29 mouse cellular contexts compared by ENCODE assay signal in genomic region chr5:68027474-68027873, GRCm38 (mm10). TPM values are rescaled to one million over a fixed set of nuclear protein-coding genes. Genes with fewer than 3 reads are reported as not detected.
DNase-seq lines count a peak whose midpoint lies in the region; ATAC-seq and TF ChIP-seq lines count a peak whose summit lies in the region.
"Had no signal": no experiment of that assay in that cellular context is flagged by ENCODE, and none has a peak within 500 bp of the region (broad histone marks: within the 10 kb centered on the region; RNA-seq: fewer than 3 reads in every experiment).

No protein-coding gene starts in this region.

- in situ Hi-C loops in CH12.LX (cut with MboI; ENCODE audit: low pct_ligation_motif_present, low pct_unique_long_range_greater_than_20kb, low sequenced_read_pairs), result loop anchor here (10.0 kb wide), 1 partner anchor 87 kb away; no protein-coding TSS in a partner anchor

- no peaks in the 10 kb centered on the region for H3K36me3 ChIP-seq in hindbrain, embryonic 15.5 days
- no peaks in the 10 kb centered on the region for H3K36me3 ChIP-seq in hindbrain, embryonic 12.5 days
- H3K36me3 ChIP-seq in CH12.LX (replicated peaks in 1 of 2; ENCODE audit: control insufficient read depth in 1 of 2, insufficient read depth in 1 of 2, low read length in 1 of 2), result no peaks in the 10 kb centered on the region
- H3K36me3 ChIP-seq in hindbrain, postnatal 0 days (ENCODE audit: insufficient read depth, low read length), result no peaks in the 10 kb centered on the region
- H3K36me3 ChIP-seq: embryonic facial prominence, embryonic 15.5 days; heart, embryonic 15.5 days; limb, embryonic 10.5 days had no signal

- dilution Hi-C loops in CH12.LX (cut with MboI; ENCODE audit: extremely low pct_ligation_motif_present, extremely low pct_unique_long_range_greater_than_20kb, low sequenced_read_pairs), result no loop called here

- H3K9ac ChIP-seq in hindbrain, embryonic 15.5 days, result no peak overlapping the region
- no peak overlapping the region for H3K9ac ChIP-seq in hindbrain, embryonic 12.5 days
- H3K9ac ChIP-seq in CH12.LX (ENCODE audit: insufficient read depth, low read depth), result peak overlapping the region; percentile 33; the same call in 1 of the 2 replicates
- no peak overlapping the region for H3K9ac ChIP-seq in hindbrain, postnatal 0 days (replicated peaks; ENCODE audit: low read length)
- H3K9ac ChIP-seq: embryonic facial prominence, embryonic 15.5 days; heart, embryonic 15.5 days had no signal

- TF ChIP-seq CTCF in CH12.LX (conservative IDR thresholded peaks at IDR 0.05 in 1 of 2, IDR thresholded peaks at IDR 0.05 in 1 of 2; ENCODE audit: low read depth in 2 of 2, low read length in 2 of 2), result no peak
- TF ChIP-seq CTCF in hindbrain, postnatal 0 days (IDR thresholded peaks at IDR 0.05; ENCODE audit: low read depth), result no peak
- TF ChIP-seq CTCF in layer of hippocampus, adult 2 months (conservative IDR thresholded peaks at IDR 0.05), result no peak

- TF ChIP-seq RAD21 in CH12.LX (IDR thresholded peaks at IDR 0.05; ENCODE audit: low read depth, low read length), result no peak

- no peaks in the 10 kb centered on the region for H3K9me3 ChIP-seq in hindbrain, embryonic 15.5 days
- H3K9me3 ChIP-seq in hindbrain, embryonic 12.5 days (replicated peaks), result no peaks in the 10 kb centered on the region
- no peaks in the 10 kb centered on the region for H3K9me3 ChIP-seq in CH12.LX (replicated peaks; ENCODE audit: low read length)
- H3K9me3 ChIP-seq in hindbrain, postnatal 0 days (ENCODE audit: low read length), result no peaks in the 10 kb centered on the region
- H3K9me3 ChIP-seq: embryonic facial prominence, embryonic 15.5 days; heart, embryonic 15.5 days; limb, embryonic 10.5 days had no signal

- no peak overlapping the region for H3K4me3 ChIP-seq in hindbrain, embryonic 15.5 days
- H3K4me3 ChIP-seq in hindbrain, embryonic 12.5 days, result no peak overlapping the region
- no peak overlapping the region for H3K4me3 ChIP-seq in CH12.LX (replicated peaks in 1 of 3; ENCODE audit: low read depth in 2 of 3, low read length in 2 of 3, poor library complexity in 1 of 3)
- no peak overlapping the region for H3K4me3 ChIP-seq in hindbrain, postnatal 0 days (ENCODE audit: low read length)
- no peak overlapping the region for H3K4me3 ChIP-seq in layer of hippocampus, adult 2 months
- H3K4me3 ChIP-seq: embryonic facial prominence, embryonic 15.5 days; heart, embryonic 15.5 days; limb, embryonic 10.5 days had no signal

- TF ChIP-seq EP300 in CH12.LX (IDR thresholded peaks at IDR 0.05; ENCODE audit: low read length), result peak; percentile 30; the same call in 1 of the 2 replicates

- no peak overlapping the region for H3K4me2 ChIP-seq in hindbrain, embryonic 15.5 days
- H3K4me2 ChIP-seq in hindbrain, embryonic 12.5 days (replicated peaks), result no peak overlapping the region
- peak overlapping the region; percentile 74; the same call in 1 of the 2 replicates for H3K4me2 ChIP-seq in CH12.LX (ENCODE audit: insufficient read depth, low read depth, poor library complexity, severe bottlenecking)
- H3K4me2 ChIP-seq in hindbrain, postnatal 0 days (ENCODE audit: low read depth, low read length), result no peak overlapping the region
- H3K4me2 ChIP-seq: embryonic facial prominence, embryonic 15.5 days; heart, embryonic 15.5 days had no signal

- H3K79me2 ChIP-seq in CH12.LX (replicated peaks; ENCODE audit: control insufficient read depth, extremely low read depth, insufficient read depth, poor library complexity, severe bottlenecking), result no peaks in the 10 kb centered on the region

- no peak for ATAC-seq in hindbrain, embryonic 15.5 days (ENCODE audit: low FRiP score, low read depth)
- no peak for ATAC-seq in hindbrain, embryonic 12.5 days (ENCODE audit: low FRiP score)
- 0 out of 2 replicates have a peak, but pooled peaks have one; percentile 18 for ATAC-seq in hindbrain, postnatal 0 days
- ATAC-seq: forebrain, embryonic 14.5 days; lung, postnatal 0 days had no signal

- H3K27ac ChIP-seq in hindbrain, embryonic 15.5 days (replicated peaks), result peak overlapping the region; percentile 51
- H3K27ac ChIP-seq in hindbrain, embryonic 12.5 days, result no peak overlapping the region
- no peak overlapping the region for H3K27ac ChIP-seq in CH12.LX (ENCODE audit: insufficient read depth, low read depth)
- no peak overlapping the region for H3K27ac ChIP-seq in hindbrain, postnatal 0 days
- no peak overlapping the region for H3K27ac ChIP-seq in layer of hippocampus, adult 2 months
- H3K27ac ChIP-seq: embryonic facial prominence, embryonic 15.5 days; heart, embryonic 15.5 days; limb, embryonic 10.5 days; macrophage had no signal

- no peak for TF ChIP-seq POLR2A in CH12.LX (IDR thresholded peaks at IDR 0.05; ENCODE audit: low read depth, low read length)

- 56% methylated on average over 4 of the region's 4 CpGs for WGBS in hindbrain, embryonic 15.5 days
- 83% methylated on average over 4 of the region's 4 CpGs for WGBS in hindbrain, embryonic 12.5 days
- WGBS in hindbrain, postnatal 0 days, result 51% methylated on average over 4 of the region's 4 CpGs

- no peaks in the 10 kb centered on the region for H3K4me1 ChIP-seq in hindbrain, embryonic 15.5 days (replicated peaks)
- H3K4me1 ChIP-seq in hindbrain, embryonic 12.5 days, result no peaks in the 10 kb centered on the region
- peaks cover 12 to 31% of the 10 kb centered on the region in 2 experiments; a peak in 3 of 4 replicates for H3K4me1 ChIP-seq in CH12.LX (ENCODE audit: control insufficient read depth in 1 of 2, insufficient read depth in 2 of 2)
- H3K4me1 ChIP-seq in hindbrain, postnatal 0 days (ENCODE audit: insufficient read depth, low read length), result no peaks in the 10 kb centered on the region; the same call in 1 of the 2 replicates
- H3K4me1 ChIP-seq: embryonic facial prominence, embryonic 15.5 days; heart, embryonic 15.5 days; limb, embryonic 10.5 days had no signal

- DNase-seq in CH12.LX (ENCODE audit: extremely low read depth), result peak; percentile 49
- DNase-seq in MN1 (ENCODE audit: low spot score), result peak; percentile 51
- no peak for DNase-seq in hindbrain, postnatal 0 days (ENCODE audit: low spot score)
- DNase-seq in layer of hippocampus, adult 2 months (ENCODE audit: low spot score in 2 of 2), result no peak
- DNase-seq in kidney, adult 9 months, result no peak
- DNase-seq in gastrocnemius, adult 18-20 months (ENCODE audit: low spot score), result no peak
- DNase-seq: adrenal gland, postnatal 25 days; cerebellum, adult 2 months; gastrocnemius, postnatal 36 days; heart, postnatal 36 days; kidney, adult 2 months; kidney, postnatal 10 days; liver; thymus, postnatal 14 days had no signal

- no peaks in the 10 kb centered on the region for H3K27me3 ChIP-seq in hindbrain, embryonic 15.5 days
- no peaks in the 10 kb centered on the region for H3K27me3 ChIP-seq in hindbrain, embryonic 12.5 days
- no peaks in the 10 kb centered on the region for H3K27me3 ChIP-seq in CH12.LX (replicated peaks)
- H3K27me3 ChIP-seq in hindbrain, postnatal 0 days (ENCODE audit: insufficient read depth, low read length), result no peaks in the 10 kb centered on the region
- H3K27me3 ChIP-seq: embryonic facial prominence, embryonic 15.5 days; heart, embryonic 15.5 days had no signal

TF ChIP-seq in CH12.LX, 34 proteins besides CTCF, POLR2A, EP300 and RAD21:
- 0 out of 2 replicates have a peak, but pooled peaks have one; percentile 55 for TF ChIP-seq SIN3A (IDR thresholded peaks at IDR 0.05; ENCODE audit: low read length)
- 0 out of 2 replicates have a peak, but pooled peaks have one; percentile 18 for TF ChIP-seq TCF12 (IDR thresholded peaks at IDR 0.05; ENCODE audit: low read depth, low read length)
- TF ChIP-seq BHLHE40 (IDR thresholded peaks at IDR 0.05; ENCODE audit: low read depth, low read length), result 0 out of 2 replicates have a peak, but pooled peaks have one; percentile 9
- TF ChIP-seq CHD1 (IDR thresholded peaks at IDR 0.05; ENCODE audit: low read depth, low read length), result no peak
- TF ChIP-seq IRF4 (IDR thresholded peaks at IDR 0.05; ENCODE audit: low read depth, low read length), result peak; percentile 42
- TF ChIP-seq CHD2 (IDR thresholded peaks at IDR 0.05; ENCODE audit: low read length), result 0 out of 2 replicates have a peak, but pooled peaks have one; percentile 19
- TF ChIP-seq ZMIZ1 (IDR thresholded peaks at IDR 0.05; ENCODE audit: low read depth, low read length), result no peak

RNA-seq across cellular contexts. Expression of gene Grxcr1, which starts 4.2 kb away (rescaled TPM):
- polyA plus RNA-seq in hindbrain, embryonic 15.5 days (2015; fragmentation: Nextera tagmentation; extraction: Ambion mirVana), result 0.14 and 0.20 TPM in 2 replicates
- polyA plus RNA-seq in hindbrain, embryonic 12.5 days (2016; fragmentation: Nextera tagmentation; extraction: Ambion mirVana), result 0.27 TPM in 1 of 2 replicates, not detected in the other
- total RNA-seq in CH12.LX (2012; rRNA removed) (not detected in 2 replicates), CH12.LX (2014; rRNA removed) (not detected in 2 replicates)
- not detected in 2 replicates for polyA plus RNA-seq in CH12.LX (2012; ENCODE audit: insufficient read length, low read depth)
- not detected in 2 replicates for total RNA-seq in hindbrain, postnatal 0 days (2014; rRNA removed)
- 0.18 and 0.23 TPM in 2 replicates for polyA plus RNA-seq in hindbrain, postnatal 0 days (2015; fragmentation: Nextera tagmentation; extraction: Ambion mirVana)
- total RNA-seq in layer of hippocampus, adult 2 months (2021), result not detected
- total RNA-seq in gastrocnemius, adult 18-20 months (2021), result not detected
- total RNA-seq: adrenal gland, postnatal 25 days; gastrocnemius, postnatal 36 days; heart, postnatal 36 days; layer of hippocampus, postnatal 14 days; left cerebral cortex, adult 8-10 months had no signal
- polyA plus RNA-seq: C2C12; cerebellum, adult 2 months; embryonic facial prominence, embryonic 15.5 days; forebrain, embryonic 14.5 days; heart, embryonic 15.5 days; intestine, embryonic 14.5 days; kidney, adult 2 months; limb, embryonic 10.5 days; liver, embryonic 16.5 days; lung, postnatal 0 days; macrophage; spleen, adult 2 months; testis, adult 2 months had no signal

Comparison
In these comparisons a context has a peak if more than half of its experiments do, and no peak if none do; other contexts are left out.
1. DNase-seq: peak in CH12.LX (single experiment) and MN1 (single experiment); none in hindbrain, postnatal 0 days (single experiment), layer of hippocampus, adult 2 months (0 of 2), kidney, adult 9 months (single experiment) and gastrocnemius, adult 18-20 months (single experiment).